Mouse (Mus musculus) cortical plate, adult 2 months (tissue): Measurements from ENCODE around the gene Lce1a2.

Source experiments
- CTCF ChIP-seq: fragments of 200-500 bp; IDR thresholded peaks from 2 replicates; pipeline ENCODE4 v1.5.1; 2011; ENCODE audit warnings: mild to moderate bottlenecking, control low read depth, low read length; ENCODE audit not compliant: insufficient read depth; ENCODE audit errors: extremely low read depth
- POLR2A ChIP-seq: fragments of 200-500 bp; IDR thresholded peaks from 2 replicates; pipeline ENCODE4 v1.6.1; 2011; ENCODE audit warnings: mild to moderate bottlenecking, low read length, control low read depth; ENCODE audit not compliant: insufficient read depth; ENCODE audit errors: extremely low read depth

DNA sequence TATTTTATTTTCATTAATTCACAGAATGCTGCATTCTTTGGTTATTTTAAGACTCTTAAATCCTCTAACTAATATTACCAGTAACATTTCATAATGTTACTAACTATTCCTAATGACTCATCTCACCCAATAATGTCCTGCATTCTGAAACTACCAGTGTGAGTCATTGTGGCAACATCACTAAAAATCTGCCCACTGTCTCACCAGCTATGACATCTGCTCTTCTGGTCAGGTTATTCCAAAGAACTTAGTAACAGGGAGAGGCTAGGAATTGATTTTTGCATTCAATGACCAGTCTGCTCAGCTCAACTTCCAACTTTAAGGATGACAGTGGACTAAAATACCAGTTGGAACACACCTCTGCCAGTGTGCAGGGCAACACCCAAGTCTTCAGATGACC, 21.6 kb upstream of the Lce1a2 start:
- no peak for TF ChIP-seq CTCF
- TF ChIP-seq POLR2A, result no peak
